Mouse (Mus musculus): ENCODE measurements at regions not wholly inside any gene's neighbourhood (a gene's known extent, or its start where the extent isn't known, plus 50 kb on each side); places are given as distances from the start of the nearest gene placed in this dataset.

- ATAC-seq (replicated peaks in 1 of 2; ENCODE audit: insufficient read depth in 1 of 2, low FRiP score in 2 of 2, low TSS enrichment in 1 of 2, low read depth in 1 of 2, poor library complexity in 2 of 2, severe bottlenecking in 2 of 2), result no peak
These were observed 61.6 kb upstream of the Avpr1a start for GRCm38 (mm10) chr10:122386748-122387147.

- no peak for ATAC-seq (replicated peaks in 1 of 2; ENCODE audit: insufficient read depth in 1 of 2, low FRiP score in 2 of 2, low TSS enrichment in 1 of 2, low read depth in 1 of 2, poor library complexity in 2 of 2, severe bottlenecking in 2 of 2)
These were observed 68.5 kb upstream of the Avpr1a start for GRCm38 (mm10) chr10:122379661-122380344.

- ATAC-seq (replicated peaks in 1 of 2; ENCODE audit: insufficient read depth in 1 of 2, low FRiP score in 2 of 2, low TSS enrichment in 1 of 2, low read depth in 1 of 2, poor library complexity in 2 of 2, severe bottlenecking in 2 of 2), result no peak
These were observed 105.0 kb upstream of the Avpr1a start for GRCm38 (mm10) chr10:122343291-122343690.

GRCm38 (mm10) chr10:122342356-122342755 lies 105.9 kb upstream of the Avpr1a start:
- ATAC-seq (replicated peaks in 1 of 2; ENCODE audit: insufficient read depth in 1 of 2, low FRiP score in 2 of 2, low TSS enrichment in 1 of 2, low read depth in 1 of 2, poor library complexity in 2 of 2, severe bottlenecking in 2 of 2), result no peak

- no peak for ATAC-seq (replicated peaks in 1 of 2; ENCODE audit: insufficient read depth in 1 of 2, low FRiP score in 2 of 2, low TSS enrichment in 1 of 2, low read depth in 1 of 2, poor library complexity in 2 of 2, severe bottlenecking in 2 of 2)
These were observed 121.4 kb upstream of the Avpr1a start for GRCm38 (mm10) chr10:122326851-122327250.

GRCm38 (mm10) chr10:122318886-122319285 lies 129.4 kb upstream of the Avpr1a start:
- no peak for ATAC-seq (replicated peaks in 1 of 2; ENCODE audit: insufficient read depth in 1 of 2, low FRiP score in 2 of 2, low TSS enrichment in 1 of 2, low read depth in 1 of 2, poor library complexity in 2 of 2, severe bottlenecking in 2 of 2)

- ATAC-seq (replicated peaks in 1 of 2; ENCODE audit: insufficient read depth in 1 of 2, low FRiP score in 2 of 2, low TSS enrichment in 1 of 2, low read depth in 1 of 2, poor library complexity in 2 of 2, severe bottlenecking in 2 of 2), result no peak
These were observed 137.6 kb upstream of the Avpr1a start for GRCm38 (mm10) chr10:122310646-122311193.

GRCm38 (mm10) chr10:122308691-122309090 lies 139.6 kb upstream of the Avpr1a start:
- ATAC-seq (replicated peaks in 1 of 2; ENCODE audit: insufficient read depth in 1 of 2, low FRiP score in 2 of 2, low TSS enrichment in 1 of 2, low read depth in 1 of 2, poor library complexity in 2 of 2, severe bottlenecking in 2 of 2), result no peak

GRCm38 (mm10) chr10:122302259-122302658 lies 146.0 kb upstream of the Avpr1a start:
- ATAC-seq (replicated peaks in 1 of 2; ENCODE audit: insufficient read depth in 1 of 2, low FRiP score in 2 of 2, low TSS enrichment in 1 of 2, low read depth in 1 of 2, poor library complexity in 2 of 2, severe bottlenecking in 2 of 2), result no peak

GRCm38 (mm10) chr10:122295921-122296425 lies 152.3 kb upstream of the Avpr1a start:
- ATAC-seq (replicated peaks in 1 of 2; ENCODE audit: insufficient read depth in 1 of 2, low FRiP score in 2 of 2, low TSS enrichment in 1 of 2, low read depth in 1 of 2, poor library complexity in 2 of 2, severe bottlenecking in 2 of 2), result no peak

GRCm38 (mm10) chr10:122291611-122292010 lies 156.7 kb upstream of the Avpr1a start:
- no peak for ATAC-seq (replicated peaks in 1 of 2; ENCODE audit: insufficient read depth in 1 of 2, low FRiP score in 2 of 2, low TSS enrichment in 1 of 2, low read depth in 1 of 2, poor library complexity in 2 of 2, severe bottlenecking in 2 of 2)

- ATAC-seq (replicated peaks in 1 of 2; ENCODE audit: insufficient read depth in 1 of 2, low FRiP score in 2 of 2, low TSS enrichment in 1 of 2, low read depth in 1 of 2, poor library complexity in 2 of 2, severe bottlenecking in 2 of 2), result no peak
These were observed 157.2 kb upstream of the Avpr1a start for GRCm38 (mm10) chr10:122291091-122291490.

- no peak for ATAC-seq (replicated peaks in 1 of 2; ENCODE audit: insufficient read depth in 1 of 2, low FRiP score in 2 of 2, low TSS enrichment in 1 of 2, low read depth in 1 of 2, poor library complexity in 2 of 2, severe bottlenecking in 2 of 2)
These were observed 173.4 kb upstream of the Avpr1a start for GRCm38 (mm10) chr10:122274885-122275284.

GRCm38 (mm10) chr10:122274181-122274580 lies 174.1 kb upstream of the Avpr1a start:
- ATAC-seq (replicated peaks in 1 of 2; ENCODE audit: insufficient read depth in 1 of 2, low FRiP score in 2 of 2, low TSS enrichment in 1 of 2, low read depth in 1 of 2, poor library complexity in 2 of 2, severe bottlenecking in 2 of 2), result no peak

- ATAC-seq (replicated peaks in 1 of 2; ENCODE audit: insufficient read depth in 1 of 2, low FRiP score in 2 of 2, low TSS enrichment in 1 of 2, low read depth in 1 of 2, poor library complexity in 2 of 2, severe bottlenecking in 2 of 2), result no peak
These were observed 166.9 kb upstream of the Rxylt1 start for GRCm38 (mm10) chr10:122264070-122264469.

GRCm38 (mm10) chr10:122259354-122259753 lies 162.2 kb upstream of the Rxylt1 start:
- ATAC-seq (replicated peaks in 1 of 2; ENCODE audit: insufficient read depth in 1 of 2, low FRiP score in 2 of 2, low TSS enrichment in 1 of 2, low read depth in 1 of 2, poor library complexity in 2 of 2, severe bottlenecking in 2 of 2), result no peak

- no peak for ATAC-seq (replicated peaks in 1 of 2; ENCODE audit: insufficient read depth in 1 of 2, low FRiP score in 2 of 2, low TSS enrichment in 1 of 2, low read depth in 1 of 2, poor library complexity in 2 of 2, severe bottlenecking in 2 of 2)
These were observed 161.5 kb upstream of the Rxylt1 start for GRCm38 (mm10) chr10:122258711-122259110.

GRCm38 (mm10) chr10:122231818-122232217 lies 134.6 kb upstream of the Rxylt1 start:
- no peak for ATAC-seq (replicated peaks in 1 of 2; ENCODE audit: insufficient read depth in 1 of 2, low FRiP score in 2 of 2, low TSS enrichment in 1 of 2, low read depth in 1 of 2, poor library complexity in 2 of 2, severe bottlenecking in 2 of 2)

GRCm38 (mm10) chr10:122230746-122231145 lies 133.6 kb upstream of the Rxylt1 start:
- no peak for ATAC-seq (replicated peaks in 1 of 2; ENCODE audit: insufficient read depth in 1 of 2, low FRiP score in 2 of 2, low TSS enrichment in 1 of 2, low read depth in 1 of 2, poor library complexity in 2 of 2, severe bottlenecking in 2 of 2)

Data from hematopoietic stem cell, adult 5-6 weeks (primary cell).